ENCODE assay signal across 8 mouse cellular contexts in genomic region chr6:39462621-39463538, GRCm38 (mm10). TPM values are rescaled to one million over a fixed set of nuclear protein-coding genes. Genes with fewer than 3 reads are reported as not detected.
DNase-seq lines count a peak whose midpoint lies in the region; ATAC-seq lines count a peak whose summit lies in the region.

No protein-coding gene starts in this region.

- H3K4me3 ChIP-seq in intestine, embryonic 14.5 days (ENCODE audit: low read depth, low read length): no peak overlapping the region
- no peak overlapping the region for H3K4me3 ChIP-seq in midbrain, embryonic 10.5 days

- H3K27me3 ChIP-seq in intestine, embryonic 14.5 days (replicated peaks; ENCODE audit: control insufficient read depth, insufficient read depth, low read length): no peaks in the 10 kb centered on the region
- no peaks in the 10 kb centered on the region for H3K27me3 ChIP-seq in midbrain, embryonic 10.5 days (ENCODE audit: low read depth, poor library complexity, severe bottlenecking)

- no peak overlapping the region for H3K4me2 ChIP-seq in intestine, embryonic 14.5 days (ENCODE audit: low read length)

- no peak overlapping the region for H3K9ac ChIP-seq in intestine, embryonic 14.5 days (ENCODE audit: low read length)

- H3K4me1 ChIP-seq in intestine, embryonic 14.5 days (replicated peaks; ENCODE audit: control insufficient read depth, insufficient read depth, low read length): peaks cover 8% of the 10 kb centered on the region; the same call in 1 of the 2 replicates
- H3K4me1 ChIP-seq in midbrain, embryonic 10.5 days: no peaks in the 10 kb centered on the region; the same call in 1 of the 2 replicates

- 0 out of 2 replicates have a peak, but pooled peaks cover 3% of the 10 kb centered on the region for H3K9me3 ChIP-seq in intestine, embryonic 14.5 days (ENCODE audit: control insufficient read depth, low read length)
- H3K9me3 ChIP-seq in midbrain, embryonic 10.5 days (replicated peaks): peaks cover 6% of the 10 kb centered on the region

- intact Hi-C loops in gastrocnemius, postnatal 36 days (cut with DNase I): loop anchor here (1.0 kb wide), 1 partner anchor 99 kb away; no protein-coding TSS in a partner anchor
- intact Hi-C loops in left cerebral cortex, postnatal 14 days (cut with DNase I): loop anchor here (1.0 kb wide), 1 partner anchor 99 kb away; no protein-coding TSS in a partner anchor

- H3K36me3 ChIP-seq in intestine, embryonic 14.5 days (ENCODE audit: control insufficient read depth, insufficient read depth, low read length): peaks cover 22% of the 10 kb centered on the region
- peaks cover 76% of the 10 kb centered on the region for H3K36me3 ChIP-seq in midbrain, embryonic 10.5 days

- 53% methylated on average over 16 of the region's 16 CpGs for WGBS in intestine, embryonic 14.5 days
- WGBS in midbrain, embryonic 10.5 days: 52% methylated on average over 16 of the region's 16 CpGs

- no peak overlapping the region for H3K27ac ChIP-seq in intestine, embryonic 14.5 days (ENCODE audit: low read depth)
- H3K27ac ChIP-seq in midbrain, embryonic 10.5 days (replicated peaks): no peak overlapping the region

- peak; percentile 77 to 84 for DNase-seq in adrenal gland, adult 18-20 months (ENCODE audit: low spot score in 2 of 2)
- peak; percentile 91 for DNase-seq in embryo, embryonic 10 days (ENCODE audit: low spot score)
- peak; percentile 66 to 73 for DNase-seq in gastrocnemius, postnatal 36 days
- peak; percentile 92 for DNase-seq in intestine, embryonic 14.5 days (ENCODE audit: low spot score)
- DNase-seq in left cerebral cortex, postnatal 14 days (ENCODE audit: low spot score in 2 of 2): peak; percentile 85 to 91
- DNase-seq in midbrain, embryonic 10.5 days (ENCODE audit: low spot score): peak; percentile 75
- peak; percentile 71 for DNase-seq in right cerebral cortex, postnatal 25 days
- DNase-seq in yolk sac, embryonic 10.5 days (ENCODE audit: low spot score): peak; percentile 58

- peak; percentile 51; the same call in 1 of the 2 replicates for ATAC-seq in intestine, embryonic 14.5 days (replicated peaks; ENCODE audit: low FRiP score, low TSS enrichment, low read depth)

RNA-seq across cellular contexts. Expression of gene Mkrn1, which starts 42.6 kb away (rescaled TPM):
- total RNA-seq in adrenal gland, adult 18-20 months (2021): 10 to 100 TPM; 64.0 to 72.7 TPM
- total RNA-seq in gastrocnemius, postnatal 36 days (2021): 10 to 100 TPM; 15.6 to 18.4 TPM
- 55.0 and 57.7 TPM in 2 replicates for polyA plus RNA-seq in intestine, embryonic 14.5 days (2014; fragmentation: Nextera tagmentation; extraction: Ambion mirVana)
- 100 to 1,000 TPM; 161 to 180 TPM for total RNA-seq in left cerebral cortex, postnatal 14 days (2021)
- 88.2 and 104 TPM in 2 replicates for polyA plus RNA-seq in midbrain, embryonic 10.5 days (2016; fragmentation: Nextera tagmentation; extraction: Ambion mirVana)
